Mouse (Mus musculus): Measurements from ENCODE around the gene Scel.

The Scel gene

GRCm38 (mm10) chr14:103515419-103515818 lies 2.3 kb downstream of the Scel start:
- DNase-seq, result no peak

GRCm38 (mm10) chr14:103526286-103526685 lies 13.1 kb downstream of the Scel start:
- no peak for DNase-seq

GRCm38 (mm10) chr14:103529733-103530367 lies 16.7 kb downstream of the Scel start:
- no peak for DNase-seq

- DNase-seq, result peak; percentile 25
Measured at GRCm38 (mm10) chr14:103531722-103532341, 18.7 kb downstream of the Scel start.

- DNase-seq, result peak; percentile 73
Measured at GRCm38 (mm10) chr14:103535511-103536024, 22.4 kb downstream of the Scel start.

GRCm38 (mm10) chr14:103536334-103536733 lies 23.2 kb downstream of the Scel start:
- no peak for DNase-seq

- DNase-seq, result peak; percentile 64
Measured at GRCm38 (mm10) chr14:103537355-103538056, 24.4 kb downstream of the Scel start.

- DNase-seq, result peak; percentile 15
Measured at GRCm38 (mm10) chr14:103539796-103540195, 26.7 kb downstream of the Scel start.

DNA sequence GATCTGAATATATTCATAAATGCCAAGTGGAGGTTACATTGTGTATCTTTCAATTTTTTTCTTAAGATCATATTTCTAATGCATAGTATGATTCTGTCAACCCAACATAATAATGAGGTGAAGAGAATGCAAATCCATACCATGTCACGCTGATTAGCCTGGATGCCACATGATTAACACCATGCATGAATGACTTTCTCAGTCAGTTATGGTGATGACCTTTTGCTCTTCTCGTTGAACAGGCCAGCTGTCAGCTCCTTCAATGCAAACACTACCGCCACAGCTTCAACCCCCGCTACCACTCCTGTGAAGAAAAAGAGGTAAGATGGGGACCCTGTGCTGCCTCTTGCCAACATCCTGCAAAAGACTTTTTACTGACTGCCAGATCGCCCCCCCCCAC lies 28.5 kb downstream of the Scel start:
- DNase-seq, result peak; percentile 66

DNA sequence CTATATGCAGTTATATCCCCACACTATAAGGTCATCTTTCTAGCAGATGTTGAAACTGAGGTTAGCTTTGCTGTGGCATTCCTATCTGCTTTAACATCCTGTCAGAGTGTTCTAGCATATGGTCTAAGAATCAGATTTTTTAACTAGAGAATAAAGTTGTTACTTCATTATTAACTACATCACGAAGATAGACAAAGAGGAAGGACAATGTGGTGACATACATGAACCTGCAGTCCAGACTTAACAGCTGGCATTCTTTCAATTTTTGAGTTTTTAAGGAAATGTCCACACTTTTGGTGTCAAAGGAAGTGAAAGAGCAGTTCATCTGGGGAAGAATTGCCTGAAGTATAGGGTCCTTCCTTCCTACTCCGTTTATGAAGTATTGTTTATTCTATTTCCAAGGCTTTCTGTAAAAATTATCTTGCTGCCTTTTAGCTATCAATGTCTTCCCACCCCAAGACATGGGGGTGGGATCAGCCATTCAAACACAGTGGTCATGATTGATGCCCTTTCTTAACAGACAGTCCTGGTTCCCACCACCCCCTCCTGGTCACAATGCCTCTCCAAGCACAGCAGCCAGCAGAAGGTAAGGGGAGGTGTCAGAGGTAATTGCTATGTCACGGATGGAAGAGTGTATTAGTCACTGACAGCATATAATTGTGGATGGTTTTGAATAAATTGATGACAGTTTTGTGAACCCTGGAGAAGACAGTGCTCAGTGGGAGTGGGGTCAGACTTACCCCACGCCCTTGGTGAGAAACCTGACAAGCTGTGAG lies 30.4 kb downstream of the Scel start:
- peak; percentile 44 for DNase-seq

- DNase-seq, result peak; percentile 34
Measured at GRCm38 (mm10) chr14:103545734-103546133, 32.6 kb downstream of the Scel start.

DNA sequence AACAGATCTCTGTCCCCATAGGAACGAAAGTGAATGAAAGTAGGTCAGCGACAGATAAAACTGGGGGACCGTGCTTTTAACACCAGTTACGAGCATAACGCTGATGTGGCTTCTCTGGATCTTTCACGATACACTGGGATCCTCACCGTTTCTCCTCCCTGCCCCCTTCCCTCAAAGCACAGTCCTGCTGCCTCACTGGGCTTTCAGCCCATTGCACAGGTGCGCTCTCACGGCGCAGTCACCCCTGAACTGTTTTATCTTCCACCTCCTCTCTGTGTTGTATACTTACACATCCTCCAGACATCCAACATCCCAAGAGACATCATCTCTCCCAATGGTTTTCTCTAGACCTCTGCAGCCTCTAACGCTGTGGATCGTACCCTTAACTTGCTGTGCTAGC lies 33.1 kb downstream of the Scel start:
- peak; percentile 73 for DNase-seq

GRCm38 (mm10) chr14:103548220-103548619 lies 35.1 kb downstream of the Scel start:
- peak; percentile 5 for DNase-seq

DNA sequence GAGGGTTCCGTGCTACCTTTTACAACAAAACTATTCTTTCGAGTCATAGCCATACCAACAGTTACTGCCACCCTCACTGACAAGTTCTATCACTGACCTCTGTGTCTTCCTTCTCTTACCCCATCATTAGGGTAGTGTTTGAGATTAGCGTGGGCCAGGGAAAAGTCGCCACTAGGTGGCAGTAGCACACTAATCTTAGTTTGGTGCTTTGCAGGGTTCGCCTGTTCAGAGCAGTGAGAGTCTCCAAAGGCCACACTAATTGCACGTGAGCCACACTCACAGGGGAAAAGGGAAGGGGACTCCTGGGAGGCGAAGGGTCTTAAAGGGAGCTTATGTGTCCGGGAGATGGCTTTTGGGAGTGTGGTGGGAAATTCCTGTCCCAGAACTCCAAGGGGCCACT lies 37.3 kb downstream of the Scel start:
- peak; percentile 89 for DNase-seq

- DNase-seq, result peak; percentile 51
Measured at GRCm38 (mm10) chr14:103550921-103551320, 37.8 kb downstream of the Scel start.

DNA sequence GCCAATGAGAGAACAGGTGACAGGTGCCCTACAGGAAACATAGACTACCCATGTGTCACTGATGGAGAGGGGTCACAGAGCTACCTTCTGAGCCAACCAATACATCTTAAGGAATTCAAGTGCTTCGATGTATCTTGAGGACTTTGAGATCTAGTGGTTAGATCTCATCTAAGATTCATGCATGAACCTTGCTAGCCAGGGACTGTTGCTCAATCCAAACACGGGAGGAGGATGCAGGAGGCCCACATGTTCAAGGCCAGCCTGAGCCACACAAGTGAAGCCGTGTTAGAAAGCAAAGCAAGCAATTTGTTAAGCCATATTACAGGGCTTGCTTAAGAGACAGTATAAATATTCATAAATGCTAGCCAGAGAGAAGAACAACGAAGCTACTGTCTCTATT lies 38.8 kb downstream of the Scel start:
- peak; percentile 62 for DNase-seq

GRCm38 (mm10) chr14:103552379-103552778 lies 39.2 kb downstream of the Scel start:
- DNase-seq, result no peak

DNA sequence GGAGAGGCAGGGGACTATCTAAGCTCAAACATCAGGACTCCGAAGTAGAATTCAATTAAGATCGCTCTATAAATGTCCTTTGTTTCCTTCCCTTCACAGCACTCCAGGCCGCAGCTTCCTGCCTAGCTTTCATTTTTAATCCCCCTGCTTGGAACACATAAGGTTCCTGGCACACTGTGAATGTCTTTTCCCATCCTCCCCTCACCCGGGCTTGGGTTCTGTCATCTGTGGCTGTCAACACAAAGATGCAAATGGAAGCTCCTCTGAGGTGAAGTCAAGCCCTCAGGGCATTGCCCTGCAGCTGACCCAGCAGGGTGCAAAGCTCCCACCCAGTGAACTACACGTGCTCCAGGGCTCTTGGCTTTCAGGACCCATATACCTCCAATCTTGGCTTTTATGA lies 43.5 kb downstream of the Scel start:
- peak; percentile 60 for DNase-seq

GRCm38 (mm10) chr14:103561383-103562096 lies 48.4 kb downstream of the Scel start:
- no peak for DNase-seq

DNA sequence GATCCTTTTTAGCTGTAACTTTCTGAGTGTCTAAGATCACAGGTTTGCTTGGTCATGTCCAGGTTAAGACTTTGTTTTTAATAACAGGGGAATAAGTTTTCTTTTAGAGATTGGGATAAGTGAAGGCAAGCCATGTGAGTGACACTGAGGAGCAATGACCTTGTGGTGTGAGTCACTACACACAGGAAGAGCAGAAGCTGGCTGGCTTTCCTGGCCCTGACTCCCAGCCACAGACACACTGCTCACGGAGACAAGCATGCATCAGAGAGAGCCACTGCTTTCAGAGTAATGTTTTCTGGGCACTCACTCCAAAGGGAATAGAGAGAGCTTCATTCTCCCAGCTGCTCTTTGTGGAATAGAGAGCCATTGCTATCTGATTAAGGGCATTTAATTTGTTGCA lies 54.8 kb downstream of the Scel start:
- no peak for DNase-seq

GRCm38 (mm10) chr14:103568433-103568832 lies 55.3 kb downstream of the Scel start:
- DNase-seq, result no peak

DNA sequence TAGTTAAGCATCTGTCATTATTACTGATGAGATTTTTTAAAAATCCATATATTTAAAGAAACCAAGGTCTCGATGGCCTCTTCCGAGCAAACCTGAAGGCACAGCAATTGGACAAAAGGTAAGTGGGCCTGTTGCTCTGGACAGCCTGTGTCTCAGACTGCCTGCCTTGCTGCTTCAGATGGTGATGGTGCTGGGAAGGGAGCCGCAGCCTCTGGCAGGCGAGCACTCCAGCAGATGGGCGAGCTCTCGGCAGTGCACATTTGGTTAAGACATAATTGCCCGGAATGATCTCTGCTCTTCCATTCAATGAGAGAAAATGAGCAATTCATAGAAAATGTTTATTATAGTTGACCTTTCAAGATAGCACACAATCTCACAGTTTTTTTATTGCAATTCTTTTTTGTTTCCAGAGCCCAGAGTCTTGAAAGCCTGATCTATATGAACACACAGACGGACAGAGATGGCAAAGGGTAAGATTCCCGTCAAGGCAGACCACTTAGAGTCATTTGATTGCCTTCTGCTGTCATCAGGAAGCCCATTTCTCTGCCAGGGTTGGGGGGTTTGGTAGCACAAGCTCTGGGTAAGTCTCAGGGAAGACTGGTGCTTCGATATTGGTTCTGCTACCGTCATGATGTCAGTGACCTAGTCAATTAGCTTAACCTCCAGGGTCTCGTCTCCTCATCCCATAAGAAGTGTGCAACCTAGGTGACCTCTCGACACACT lies 58.6 kb downstream of the Scel start:
- DNase-seq, result no peak

All from heart, adult 11 months (tissue).